Mouse (Mus musculus): ENCODE results near the gene Slc25a47.

GRCm38 (mm10) chr12:108794979-108795537 is 40.8 kb upstream of the Slc25a47 start:
- TF ChIP-seq ZKSCAN1 (IDR thresholded peaks at IDR 0.05; ENCODE audit: borderline replicate concordance, low read depth, low read length) (no peak), MXI1 (IDR thresholded peaks at IDR 0.05; ENCODE audit: low read depth, low read length) (no peak), JUND (conservative IDR thresholded peaks at IDR 0.05; ENCODE audit: low read depth, low read length) (no peak)
